Mouse (Mus musculus) hindbrain, embryonic 12.5 days (tissue): ENCODE measurements around the gene Trpm3. TPM values are rescaled to one million over a fixed set of nuclear protein-coding genes. Genes with fewer than 3 reads are reported as not detected.

Experiments
- microRNA counts: library from miRNA; unstranded; fragments of <30 nt; microRNA quantifications from one replicate; lab custom pipeline; 2017
- microRNA-seq: library from miRNA; unstranded; fragments of <30 nt; microRNA quantifications from one replicate; pipeline ENCODE4, GENCODE M21; 2017
- polyA plus RNA-seq: library from polyadenylated mRNA; unstranded; fragments of >200 nt; fragmentation: Nextera tagmentation; extraction: Ambion mirVana; gene quantifications from 2 replicates; pipeline ENCODE4 v1.2.1, GENCODE M21; 2016

The Trpm3 gene
- polyA plus RNA-seq, 1 experiment from 2014 or later = 23.8 TPM

MicroRNAs within 50 kb of the gene (microRNA counts, 519-probe panel; counts per million panel counts)
- microRNA mmu-miR-204 (lab: Ali Mortazavi, UCI) = 5,638 counts per million, percentile 95 among the panel's probes with 10 or more counts

Small RNA genes within 50 kb of the gene (microRNA-seq; reads per million reads assigned to microRNA genes)
- gene Mir204 = 1,716 reads per million, percentile 81 among the genes with 10 or more reads in this experiment
